Mouse (Mus musculus) MEL (cell line): Measurements from ENCODE around the gene Fsip1. TPM values are rescaled to one million over a fixed set of nuclear protein-coding genes. Genes with fewer than 3 reads are reported as not detected.

Experiments
- DNase-seq: peaks from one replicate; pipeline ENCODE4 v3.0.0; 2011; ENCODE audit warnings: low read depth, low spot score
- H3K27ac ChIP-seq: 2 replicates; pipeline ENCODE4 v1.5.1; 2012; ENCODE audit warnings: low read depth, mild to moderate bottlenecking, control low read depth, low read length, moderate library complexity; ENCODE audit not compliant: control insufficient read depth
- H3K27me3 ChIP-seq, 2 experiments: fragments of 150-350 bp in 1 of 2; sonication (generic) in 1 of 2; 2 replicates each; pipeline ENCODE4 v1.6.1; 2012; ENCODE audit warnings: low read length in 2 of 2, mild to moderate bottlenecking in 2 of 2, improper control_type of control experiment in 1 of 2, moderate library complexity in 1 of 2; ENCODE audit not compliant: insufficient read depth in 2 of 2, control insufficient read depth in 1 of 2
- H3K36me3 ChIP-seq, 2 experiments: 2 replicates each; pipeline ENCODE4 v1.6.1; 2012 to 2014; ENCODE audit warnings: low read length in 2 of 2, improper control_type of control experiment in 1 of 2, inconsistent platforms in 1 of 2, mild to moderate bottlenecking in 1 of 2; ENCODE audit not compliant: insufficient read depth in 2 of 2, control insufficient read depth in 1 of 2
- H3K4me1 ChIP-seq, 2 experiments: fragments of 150-350 bp in 1 of 2; sonication (generic) in 1 of 2; 2 replicates each; pipeline ENCODE4 v1.6.1; 2012; ENCODE audit warnings: low read length in 2 of 2, improper control_type of control experiment in 1 of 2, mild to moderate bottlenecking in 1 of 2; ENCODE audit not compliant: insufficient read depth in 2 of 2, control insufficient read depth in 1 of 2
- H3K4me3 ChIP-seq, 2 experiments: fragments of 150-350 bp in 1 of 2; sonication (generic) in 1 of 2; 2 replicates each; pipeline ENCODE4 v1.5.1; 2012; ENCODE audit warnings: low read depth in 2 of 2, low read length in 2 of 2, mild to moderate bottlenecking in 2 of 2, moderate library complexity in 2 of 2, control low read depth in 1 of 2, improper control_type of control experiment in 1 of 2; ENCODE audit not compliant: control insufficient read depth in 1 of 2, insufficient read depth in 1 of 2
- H3K79me2 ChIP-seq: 2 replicates; pipeline ENCODE4 v1.6.1; 2012; ENCODE audit warnings: mild to moderate bottlenecking, low read length, moderate library complexity; ENCODE audit not compliant: control insufficient read depth, poor library complexity, insufficient read depth
- H3K9ac ChIP-seq: 2 replicates; pipeline ENCODE4 v1.6.1; 2012; ENCODE audit warnings: low read depth, mild to moderate bottlenecking, control low read depth, low read length, moderate library complexity; ENCODE audit not compliant: control insufficient read depth, poor library complexity, severe bottlenecking
- H3K9me3 ChIP-seq: fragments of 150-350 bp; sonication (generic); replicated peaks from 2 replicates; pipeline ENCODE4 v1.6.1; 2012; ENCODE audit warnings: mild to moderate bottlenecking, low read length, improper control_type of control experiment, moderate library complexity; ENCODE audit not compliant: insufficient read depth
- CHD2 ChIP-seq: IDR thresholded peaks from 2 replicates; pipeline ENCODE4 v1.6.1; 2011; ENCODE audit warnings: low read length, improper control_type of control experiment
- CTCF ChIP-seq, 3 experiments: IDR thresholded peaks in 2 of 3; conservative IDR thresholded peaks in 1 of 3; 2 replicates each; pipeline ENCODE4 v1.5.1; 2011 to 2012; ENCODE audit warnings: low read length in 3 of 3, low read depth in 2 of 3, mild to moderate bottlenecking in 2 of 3, improper control_type of control experiment in 1 of 3, inconsistent platforms in 1 of 3, mixed read lengths in 1 of 3, moderate library complexity in 1 of 3; ENCODE audit not compliant: control insufficient read depth in 1 of 3, insufficient read depth in 1 of 3, poor library complexity in 1 of 3, severe bottlenecking in 1 of 3
- ETS1 ChIP-seq: IDR thresholded peaks from 2 replicates; pipeline ENCODE4 v1.6.1; 2012; ENCODE audit warnings: low read depth, mild to moderate bottlenecking, inconsistent platforms, low read length, improper control_type of control experiment, moderate library complexity
- MAFK ChIP-seq: IDR thresholded peaks from 2 replicates; pipeline ENCODE4 v1.6.1; 2011; ENCODE audit warnings: low read depth, mild to moderate bottlenecking, low read length, improper control_type of control experiment, borderline replicate concordance
- MAX ChIP-seq: IDR thresholded peaks from 2 replicates; pipeline ENCODE4 v1.6.1; 2011; ENCODE audit warnings: low read length, improper control_type of control experiment
- MAZ ChIP-seq: IDR thresholded peaks from 2 replicates; pipeline ENCODE4 v1.6.1; 2012; ENCODE audit warnings: low read depth, mild to moderate bottlenecking, inconsistent platforms, low read length, improper control_type of control experiment
- MEF2A ChIP-seq: IDR thresholded peaks from 2 replicates; pipeline ENCODE4 v1.6.1; 2014; ENCODE audit warnings: low read depth, mild to moderate bottlenecking, inconsistent platforms, low read length, improper control_type of control experiment; ENCODE audit not compliant: poor library complexity, insufficient replicate concordance, severe bottlenecking; ENCODE audit errors: extremely low read depth
- MXI1 ChIP-seq: IDR thresholded peaks from 2 replicates; pipeline ENCODE4 v1.6.1; 2011; ENCODE audit warnings: mild to moderate bottlenecking, low read depth, low read length, improper control_type of control experiment
- MYB ChIP-seq: IDR thresholded peaks from 2 replicates; pipeline ENCODE4 v1.6.1; 2011; ENCODE audit warnings: mild to moderate bottlenecking, low read depth, low read length, improper control_type of control experiment
- MYC ChIP-seq: IDR thresholded peaks from 2 replicates; pipeline ENCODE4 v1.6.1; 2011; ENCODE audit warnings: low read depth, mild to moderate bottlenecking, low read length, improper control_type of control experiment, moderate library complexity
- NELFE ChIP-seq: IDR thresholded peaks from 2 replicates; pipeline ENCODE4 v1.6.1; 2011; ENCODE audit warnings: low read depth, low read length, improper control_type of control experiment
- POLR2AphosphoS2 ChIP-seq: IDR thresholded peaks from 2 replicates; pipeline ENCODE4 v1.6.1; 2011; ENCODE audit warnings: low read length, improper control_type of control experiment
- POLR2AphosphoS5 ChIP-seq: IDR thresholded peaks from 2 replicates; pipeline ENCODE4 v1.6.1; 2012; ENCODE audit warnings: low read depth, borderline replicate concordance, mild to moderate bottlenecking, inconsistent platforms, low read length, moderate library complexity, mixed read lengths
- RAD21 ChIP-seq: IDR thresholded peaks from 2 replicates; pipeline ENCODE4 v1.6.1; 2011; ENCODE audit warnings: mild to moderate bottlenecking, low read depth, low read length, improper control_type of control experiment
- RCOR1 ChIP-seq: IDR thresholded peaks from 2 replicates; pipeline ENCODE4 v1.6.1; 2012; ENCODE audit warnings: low read depth, mild to moderate bottlenecking, inconsistent platforms, low read length, improper control_type of control experiment
- SMC3 ChIP-seq: IDR thresholded peaks from 2 replicates; pipeline ENCODE4 v1.6.1; 2011; ENCODE audit warnings: low read depth, low read length, improper control_type of control experiment
- TAL1 ChIP-seq: IDR thresholded peaks from 2 replicates; pipeline ENCODE4 v1.6.1; 2012; ENCODE audit warnings: mild to moderate bottlenecking, inconsistent platforms, low read length, moderate library complexity, mixed read lengths
- TBP ChIP-seq: IDR thresholded peaks from 2 replicates; pipeline ENCODE4 v1.8.0; 2011; ENCODE audit warnings: low read depth, low read length, improper control_type of control experiment
- TCF12 ChIP-seq: IDR thresholded peaks from 2 replicates; pipeline ENCODE4 v1.6.1; 2014; ENCODE audit warnings: low read depth, mild to moderate bottlenecking, inconsistent platforms, low read length, improper control_type of control experiment, moderate library complexity
- UBTF ChIP-seq: IDR thresholded peaks from 2 replicates; pipeline ENCODE4 v1.6.1; 2012; ENCODE audit warnings: low read depth, mild to moderate bottlenecking, inconsistent platforms, low read length, improper control_type of control experiment, moderate library complexity, borderline replicate concordance; ENCODE audit not compliant: insufficient read depth
- USF1 ChIP-seq: IDR thresholded peaks from 2 replicates; pipeline ENCODE4 v1.6.1; 2014; ENCODE audit warnings: low read depth, mild to moderate bottlenecking, inconsistent platforms, low read length, improper control_type of control experiment, moderate library complexity
- ZC3H11A ChIP-seq: IDR thresholded peaks from 2 replicates; pipeline ENCODE4 v1.6.1; 2012; ENCODE audit warnings: low read depth, mild to moderate bottlenecking, inconsistent platforms, low read length, improper control_type of control experiment
- ZKSCAN1 ChIP-seq: IDR thresholded peaks from 2 replicates; pipeline ENCODE4 v1.6.1; 2012; ENCODE audit warnings: low read depth, mild to moderate bottlenecking, inconsistent platforms, low read length, improper control_type of control experiment, moderate library complexity
- polyA plus RNA-seq, 2 experiments: library from polyadenylated mRNA; stranded (reverse) in 1 of 2; unstranded in 1 of 2; fragments of >175 nt in 1 of 2; fragments of >200 nt in 1 of 2; gene quantifications; 2 replicates each; pipeline versions ENCODE4 v1.2.1 to v1.2.4; 2012; ENCODE audit warnings: low replicate concordance in 2 of 2, low read depth in 1 of 2; ENCODE audit not compliant: insufficient read length in 2 of 2, insufficient read depth in 1 of 2, missing spikeins in 1 of 2
- total RNA-seq: library from RNA; depleted of rRNA; stranded (reverse); fragments of 300-350 nt; gene quantifications from 2 replicates; pipeline ENCODE4 v1.2.3, GENCODE M21; 2012

Gene Fsip1
- total and polyA plus RNA-seq, 3 experiments: not detected

GRCm38 (mm10) chr2:118248966-118249365 is 7.8 kb downstream of the Fsip1 start:
- H3K9ac ChIP-seq: no peak overlapping the region
- no peaks in the 10 kb centered on the region for H3K79me2 ChIP-seq
- H3K9me3 ChIP-seq: no peaks in the 10 kb centered on the region
- DNase-seq: no peak
- no peaks in the 10 kb centered on the region for H3K36me3 ChIP-seq
- no peak overlapping the region for H3K4me3 ChIP-seq
- TF ChIP-seq NELFE: no peak
- TF ChIP-seq MXI1: no peak
- TF ChIP-seq POLR2AphosphoS2: no peak
- no peak for TF ChIP-seq TBP
- TF ChIP-seq ETS1: no peak
- no peak for TF ChIP-seq CHD2
- TF ChIP-seq RCOR1: no peak
- no peak for TF ChIP-seq MAX
- no peak for TF ChIP-seq TCF12
- TF ChIP-seq MAZ: no peak
- TF ChIP-seq MAFK: no peak
- TF ChIP-seq SMC3: no peak
- TF ChIP-seq USF1: no peak
- TF ChIP-seq MYB: no peak
- no peak for TF ChIP-seq MYC
- no peak for TF ChIP-seq ZC3H11A
- no peaks in the 10 kb centered on the region for H3K27me3 ChIP-seq
- H3K27ac ChIP-seq: no peak overlapping the region
- H3K4me1 ChIP-seq: no peaks in the 10 kb centered on the region

- DNase-seq: no peak
Observed at GRCm38 (mm10) chr2:118248016-118248415, 8.8 kb downstream of the Fsip1 start.

More at GRCm38 (mm10) chr2:118248016-118248415, 8.8 kb downstream of the Fsip1 start:
- Histone ChIP-seq H3K36me3 (no peaks in the 10 kb centered on the region), H3K9me3 (no peaks in the 10 kb centered on the region), H3K4me1 (no peaks in the 10 kb centered on the region), H3K79me2 (no peaks in the 10 kb centered on the region), H3K27me3 (no peaks in the 10 kb centered on the region), H3K9ac (no peak overlapping the region), H3K27ac (no peak overlapping the region), H3K4me3 (no peak overlapping the region)
- TF ChIP-seq POLR2AphosphoS5 (no peak), NELFE (no peak), RAD21 (no peak), CTCF (IDR thresholded peaks at IDR 0.05 in 2 of 3, conservative IDR thresholded peaks at IDR 0.05 in 1 of 3; ENCODE audit: control insufficient read depth in 1 of 3, insufficient read depth in 1 of 3, low read depth in 2 of 3, low read length in 3 of 3, poor library complexity in 1 of 3, severe bottlenecking in 1 of 3) (no peak), MEF2A (no peak), ZKSCAN1 (no peak), TBP (no peak), RCOR1 (no peak), UBTF (no peak), TAL1 (no peak), USF1 (no peak), POLR2AphosphoS2 (no peak)
